Mouse (Mus musculus) testis, adult 2 months (tissue): ENCODE results near the gene 2810408A11Rik.

Experiments used
- CTCF ChIP-seq: fragments of 200-500 bp; IDR thresholded peaks from 2 replicates; pipeline ENCODE4 v1.5.1; 2012; ENCODE audit warnings: low read depth, mild to moderate bottlenecking, inconsistent platforms, low read length, moderate library complexity; ENCODE audit not compliant: control insufficient read depth, insufficient read depth, insufficient replicate concordance
- POLR2A ChIP-seq: fragments of 200-500 bp; IDR thresholded peaks from 2 replicates; pipeline ENCODE4 v1.6.1; 2012; ENCODE audit warnings: low read depth, mild to moderate bottlenecking, inconsistent platforms, low read length, moderate library complexity; ENCODE audit not compliant: control insufficient read depth

DNA sequence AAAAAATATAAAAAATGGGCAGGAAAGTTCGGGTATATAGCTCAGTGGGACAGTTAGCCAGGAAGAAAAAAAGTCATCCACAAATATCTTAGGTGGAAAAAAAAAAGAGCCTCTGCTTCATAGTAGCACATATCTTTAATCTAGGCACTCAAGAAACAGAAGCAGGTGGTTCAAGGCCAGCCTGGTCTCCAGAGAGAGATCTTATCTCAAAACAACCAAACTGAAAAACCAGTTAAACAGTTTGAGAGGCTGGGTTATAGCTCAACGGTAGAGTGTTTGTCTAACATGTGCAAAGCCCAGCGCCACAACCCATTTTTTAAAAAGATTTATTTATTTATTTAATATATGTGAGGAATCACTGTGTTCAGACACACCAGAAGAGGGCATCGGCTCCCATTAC is 32.3 kb upstream of the 2810408A11Rik start:
- no peak for TF ChIP-seq CTCF
- TF ChIP-seq POLR2A, result no peak
